Mouse (Mus musculus): ENCODE measurements around the gene Lig3. TPM values are rescaled to one million over a fixed set of nuclear protein-coding genes. Genes with fewer than 3 reads are reported as not detected.
A peak's percentile ranks its signal among the peaks of the same experiment; 100 is the strongest.

Gene Lig3
- total and polyA plus RNA-seq, 2 experiments from 2014 or later = 12.1 to 34.8 TPM

DNA sequence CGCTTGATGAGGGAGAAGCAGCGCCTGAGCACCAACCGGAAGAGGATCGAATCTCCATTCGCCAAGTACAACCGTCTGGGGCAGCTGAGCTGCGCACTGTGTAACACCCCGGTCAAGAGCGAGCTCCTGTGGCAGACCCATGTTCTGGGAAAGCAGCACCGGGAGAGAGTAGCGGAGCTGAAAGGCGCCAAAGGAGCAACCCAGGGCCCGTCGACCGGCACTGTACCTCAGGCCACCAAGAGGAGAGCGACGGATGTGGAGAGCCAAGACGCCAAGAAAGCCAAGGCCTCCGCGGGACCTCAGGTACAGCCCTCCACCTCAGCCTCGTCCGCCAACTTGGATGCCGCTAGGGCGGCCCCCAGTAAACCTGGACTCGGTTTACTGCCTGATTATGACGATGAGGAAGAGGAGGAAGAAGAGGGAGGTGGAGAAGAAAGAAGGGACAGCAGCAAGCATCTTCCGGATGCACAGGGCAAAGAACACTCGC lies 16.4 kb upstream of the Lig3 start:
- no peak for TF ChIP-seq CTCF (IDR thresholded peaks at IDR 0.05; ENCODE audit: low read depth)
- TF ChIP-seq EP300 (IDR thresholded peaks at IDR 0.05; ENCODE audit: low read depth) = no peak
- whole genome bisulfite sequencing = under 1% methylated on average over 28 of the region's 28 CpGs
- Histone ChIP-seq H3K9ac (replicated peaks; ENCODE audit: low read depth, low read length) (peak overlapping the region; percentile 89), H3K27me3 (ENCODE audit: control insufficient read depth, insufficient read depth, low read length) (no peaks in the 10 kb centered on the region), H3K36me3 (replicated peaks; ENCODE audit: control insufficient read depth, insufficient read depth, low read length) (0 out of 2 replicates have a peak, but pooled peaks cover 10% of the 10 kb centered on the region), H3K27ac (ENCODE audit: low read depth) (peak overlapping the region; percentile 88), H3K4me1 (ENCODE audit: control insufficient read depth, insufficient read depth) (peaks cover 20% of the 10 kb centered on the region), H3K9me3 (replicated peaks; ENCODE audit: control insufficient read depth, low read length) (no peaks in the 10 kb centered on the region), H3K4me2 (ENCODE audit: low read depth, low read length) (peak overlapping the region; percentile 96), H3K4me3 (ENCODE audit: low read depth, low read length) (peak overlapping the region; percentile 90)
- ATAC-seq (ENCODE audit: insufficient read depth, low read depth) (peak; percentile 65), DNase-seq (ENCODE audit: low spot score) (peak; percentile 11)

- TF ChIP-seq CTCF (IDR thresholded peaks at IDR 0.05; ENCODE audit: low read depth) (no peak), EP300 (IDR thresholded peaks at IDR 0.05; ENCODE audit: low read depth) (no peak)
- peak overlapping the region; percentile 90; the same call in 1 of the 2 replicates for H3K27ac ChIP-seq (ENCODE audit: low read depth)
- H3K36me3 ChIP-seq (replicated peaks; ENCODE audit: control insufficient read depth, insufficient read depth, low read length) = peaks cover 17% of the 10 kb centered on the region; the same call in 1 of the 2 replicates
- no peaks in the 10 kb centered on the region for H3K9me3 ChIP-seq (replicated peaks; ENCODE audit: control insufficient read depth, low read length)
- peak overlapping the region; percentile 93 for H3K9ac ChIP-seq (replicated peaks; ENCODE audit: low read depth, low read length)
- H3K4me2 ChIP-seq (ENCODE audit: low read depth, low read length) = peak overlapping the region; percentile 77
- WGBS = 45% methylated on average over 5 of the region's 5 CpGs
- peaks cover 12% of the 10 kb centered on the region; the same call in 1 of the 2 replicates for H3K4me1 ChIP-seq (ENCODE audit: control insufficient read depth, insufficient read depth)
- DNase-seq (ENCODE audit: low spot score) (no peak), ATAC-seq (ENCODE audit: insufficient read depth, low read depth) (no peak)
- H3K27me3 ChIP-seq (ENCODE audit: control insufficient read depth, insufficient read depth, low read length) = no peaks in the 10 kb centered on the region
- H3K4me3 ChIP-seq (ENCODE audit: low read depth, low read length) = peak overlapping the region; percentile 88
Measured at GRCm38 (mm10) chr11:82780134-82780533, 774 bp upstream of the Lig3 start.

GRCm38 (mm10) chr11:82782197-82782596 lies 1.3 kb downstream of the Lig3 start:
- ATAC-seq (ENCODE audit: insufficient read depth, low read depth) (no peak), DNase-seq (ENCODE audit: low spot score) (no peak)
- peak overlapping the region; percentile 90 for H3K27ac ChIP-seq (ENCODE audit: low read depth)
- peak overlapping the region; percentile 93 for H3K9ac ChIP-seq (replicated peaks; ENCODE audit: low read depth, low read length)
- peaks cover 37% of the 10 kb centered on the region for H3K36me3 ChIP-seq (replicated peaks; ENCODE audit: control insufficient read depth, insufficient read depth, low read length)
- H3K27me3 ChIP-seq (ENCODE audit: control insufficient read depth, insufficient read depth, low read length) = no peaks in the 10 kb centered on the region
- 30% methylated on average over 6 of the region's 6 CpGs for WGBS
- H3K9me3 ChIP-seq (replicated peaks; ENCODE audit: control insufficient read depth, low read length) = no peaks in the 10 kb centered on the region
- peak overlapping the region; percentile 77 for H3K4me2 ChIP-seq (ENCODE audit: low read depth, low read length)
- H3K4me3 ChIP-seq (ENCODE audit: low read depth, low read length) = peak overlapping the region; percentile 88
- H3K4me1 ChIP-seq (ENCODE audit: control insufficient read depth, insufficient read depth) = peaks cover 12% of the 10 kb centered on the region; the same call in 1 of the 2 replicates
- TF ChIP-seq EP300 (IDR thresholded peaks at IDR 0.05; ENCODE audit: low read depth) (no peak), CTCF (IDR thresholded peaks at IDR 0.05; ENCODE audit: low read depth) (no peak)

DNA sequence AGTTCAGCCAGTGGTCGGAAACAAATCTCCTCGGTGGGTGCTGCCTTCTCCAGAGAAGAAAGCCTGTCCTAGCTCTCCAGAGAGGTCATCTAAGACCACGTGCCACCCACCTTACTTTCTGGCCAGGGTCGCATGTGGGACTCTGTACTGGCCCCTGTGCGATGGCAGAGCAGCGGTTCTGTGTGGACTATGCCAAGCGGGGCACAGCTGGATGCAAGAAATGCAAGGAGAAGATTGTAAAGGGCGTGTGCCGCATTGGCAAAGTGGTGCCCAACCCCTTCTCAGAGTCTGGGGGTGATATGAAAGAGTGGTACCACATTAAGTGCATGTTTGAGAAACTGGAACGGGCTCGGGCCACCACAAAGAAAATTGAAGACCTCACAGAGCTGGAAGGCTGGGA lies 2.5 kb downstream of the Lig3 start:
- H3K36me3 ChIP-seq (replicated peaks; ENCODE audit: control insufficient read depth, insufficient read depth, low read length) = peaks cover 49% of the 10 kb centered on the region

DNA sequence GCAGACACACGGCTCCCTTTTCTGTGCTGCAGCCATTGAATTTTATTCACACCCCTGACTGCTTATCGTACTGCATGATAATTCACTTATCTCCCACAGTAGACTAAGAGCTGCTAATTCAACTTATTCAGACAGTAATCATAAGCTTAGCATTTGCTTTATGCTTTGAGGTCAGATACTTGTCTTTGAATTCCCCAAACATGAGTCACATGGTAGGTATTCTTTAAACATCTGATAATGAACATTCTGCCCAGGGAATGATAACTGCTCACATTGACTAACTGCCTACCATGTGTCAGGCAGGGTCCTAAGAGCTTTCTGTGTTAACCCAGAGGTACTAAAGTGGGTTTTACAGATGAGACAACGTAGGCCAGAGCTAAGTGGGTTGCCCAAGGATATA lies 25.7 kb downstream of the Lig3 start:
- Histone ChIP-seq H3K4me1 (ENCODE audit: control insufficient read depth, insufficient read depth) (no peaks in the 10 kb centered on the region; the same call in 1 of the 2 replicates), H3K4me3 (ENCODE audit: low read depth, low read length) (no peak overlapping the region), H3K36me3 (replicated peaks; ENCODE audit: control insufficient read depth, insufficient read depth, low read length) (peaks cover 22% of the 10 kb centered on the region), H3K9ac (replicated peaks; ENCODE audit: low read depth, low read length) (no peak overlapping the region), H3K27me3 (ENCODE audit: control insufficient read depth, insufficient read depth, low read length) (no peaks in the 10 kb centered on the region), H3K9me3 (replicated peaks; ENCODE audit: control insufficient read depth, low read length) (no peaks in the 10 kb centered on the region), H3K4me2 (ENCODE audit: low read depth, low read length) (no peak overlapping the region), H3K27ac (ENCODE audit: low read depth) (no peak overlapping the region)
- no peak for TF ChIP-seq EP300 (IDR thresholded peaks at IDR 0.05; ENCODE audit: low read depth)
- no peak for TF ChIP-seq CTCF (IDR thresholded peaks at IDR 0.05; ENCODE audit: low read depth)
- DNase-seq (ENCODE audit: low spot score) = no peak
- 43% methylated on average over 3 of the region's 3 CpGs for WGBS
- no peak for ATAC-seq (ENCODE audit: insufficient read depth, low read depth)

More for the DNA sequence above, 2.5 kb downstream of the Lig3 start:
- Histone ChIP-seq H3K4me3 (ENCODE audit: low read depth, low read length) (no peak overlapping the region), H3K27ac (ENCODE audit: low read depth) (no peak overlapping the region), H3K9me3 (replicated peaks; ENCODE audit: control insufficient read depth, low read length) (no peaks in the 10 kb centered on the region), H3K4me2 (ENCODE audit: low read depth, low read length) (no peak overlapping the region), H3K4me1 (ENCODE audit: control insufficient read depth, insufficient read depth) (peaks cover 12% of the 10 kb centered on the region; the same call in 1 of the 2 replicates), H3K9ac (replicated peaks; ENCODE audit: low read depth, low read length) (no peak overlapping the region), H3K27me3 (ENCODE audit: control insufficient read depth, insufficient read depth, low read length) (no peaks in the 10 kb centered on the region)
- ATAC-seq (ENCODE audit: insufficient read depth, low read depth) = no peak
- DNase-seq (ENCODE audit: low spot score) = no peak
- TF ChIP-seq CTCF (IDR thresholded peaks at IDR 0.05; ENCODE audit: low read depth) (no peak), EP300 (IDR thresholded peaks at IDR 0.05; ENCODE audit: low read depth) (no peak)
- WGBS = 91% methylated on average over 11 of the region's 11 CpGs

GRCm38 (mm10) chr11:82807370-82807769 lies 26.5 kb downstream of the Lig3 start:
- DNase-seq (ENCODE audit: low spot score) (no peak), ATAC-seq (ENCODE audit: insufficient read depth, low read depth) (no peak)
- Histone ChIP-seq H3K36me3 (replicated peaks; ENCODE audit: control insufficient read depth, insufficient read depth, low read length) (peaks cover 18% of the 10 kb centered on the region), H3K4me2 (ENCODE audit: low read depth, low read length) (no peak overlapping the region), H3K4me1 (ENCODE audit: control insufficient read depth, insufficient read depth) (no peaks in the 10 kb centered on the region; the same call in 1 of the 2 replicates), H3K9ac (replicated peaks; ENCODE audit: low read depth, low read length) (no peak overlapping the region), H3K27me3 (ENCODE audit: control insufficient read depth, insufficient read depth, low read length) (no peaks in the 10 kb centered on the region), H3K27ac (ENCODE audit: low read depth) (no peak overlapping the region), H3K4me3 (ENCODE audit: low read depth, low read length) (no peak overlapping the region), H3K9me3 (replicated peaks; ENCODE audit: control insufficient read depth, low read length) (no peaks in the 10 kb centered on the region)
- TF ChIP-seq CTCF (IDR thresholded peaks at IDR 0.05; ENCODE audit: low read depth) (no peak), EP300 (IDR thresholded peaks at IDR 0.05; ENCODE audit: low read depth) (no peak)
- 72% methylated on average over 3 of the region's 3 CpGs for WGBS

Measured in heart, postnatal 0 days (tissue).